Comparison of ENCODE assay signal across 11 mouse cellular contexts in the genomic region with DNA sequence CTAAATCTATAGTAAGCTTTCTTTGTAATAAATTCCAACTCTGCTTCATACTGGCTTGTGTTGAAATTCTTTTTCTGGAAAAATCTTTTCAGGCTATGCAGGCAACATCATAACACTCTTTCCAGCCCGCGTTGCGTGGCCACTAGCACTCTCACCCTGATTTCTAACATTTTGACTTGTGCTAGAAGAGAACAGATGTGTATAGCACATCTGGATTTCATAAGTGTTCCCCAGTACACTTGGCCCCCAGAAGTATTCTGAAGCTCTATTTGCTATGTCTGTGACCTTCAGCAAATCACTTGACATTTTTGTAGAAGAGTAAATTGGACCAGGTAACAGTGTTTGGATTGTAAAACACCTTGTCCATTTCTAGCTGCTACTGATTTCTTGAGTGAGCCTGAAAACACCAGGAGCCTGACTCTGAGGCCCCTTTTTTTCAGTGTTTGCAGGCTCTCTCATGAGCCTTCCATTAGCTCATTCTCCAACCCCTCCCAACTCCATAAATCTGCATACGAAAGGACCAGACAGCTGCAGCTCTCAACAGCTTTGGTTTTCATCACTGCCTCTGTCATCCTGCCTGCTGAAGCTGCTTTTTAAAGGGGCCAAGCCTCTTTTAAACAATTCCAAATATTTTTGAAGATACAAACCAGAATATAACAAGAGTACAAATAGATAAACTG.
DNase-seq lines count a peak whose midpoint lies in the region; ATAC-seq and TF ChIP-seq lines count a peak whose summit lies in the region.
"Had no signal": no experiment of that assay in that cellular context is flagged by ENCODE, and none has a peak within 500 bp of the region (broad histone marks: within the 10 kb centered on the region; RNA-seq: fewer than 3 reads in every experiment).

No protein-coding gene starts in this region.

- H3K36me3 ChIP-seq in forebrain, embryonic 11.5 days (ENCODE audit: control insufficient read depth, insufficient read depth, low read length): no peaks in the 10 kb centered on the region
- H3K36me3 ChIP-seq in forebrain, embryonic 10.5 days (replicated peaks): no peaks in the 10 kb centered on the region
- no peaks in the 10 kb centered on the region for H3K36me3 ChIP-seq in hindbrain, embryonic 16.5 days (ENCODE audit: control insufficient read depth, insufficient read depth, low read length)
- no peaks in the 10 kb centered on the region for H3K36me3 ChIP-seq in myocyte (ENCODE audit: control insufficient read depth, insufficient read depth)

- H3K27me3 ChIP-seq in forebrain, embryonic 11.5 days (ENCODE audit: control insufficient read depth, insufficient read depth, low read length): no peaks in the 10 kb centered on the region
- no peaks in the 10 kb centered on the region for H3K27me3 ChIP-seq in forebrain, embryonic 10.5 days (ENCODE audit: poor library complexity, severe bottlenecking)
- no peaks in the 10 kb centered on the region for H3K27me3 ChIP-seq in hindbrain, embryonic 16.5 days (replicated peaks; ENCODE audit: control insufficient read depth, insufficient read depth, low read length)
- no peaks in the 10 kb centered on the region for H3K27me3 ChIP-seq in myocyte (ENCODE audit: control insufficient read depth, insufficient read depth, insufficient read length)

- no peak for TF ChIP-seq POLR2A in brain, embryonic 14.5 days (IDR thresholded peaks at IDR 0.05; ENCODE audit: borderline replicate concordance, extremely low read depth, insufficient read depth, insufficient read length, poor library complexity, severe bottlenecking)
- TF ChIP-seq POLR2A in myocyte (IDR thresholded peaks at IDR 0.05; ENCODE audit: insufficient read length, low read depth): no peak

- no peak for TF ChIP-seq CTCF in brain, embryonic 14.5 days (IDR thresholded peaks at IDR 0.05; ENCODE audit: borderline replicate concordance, extremely low read depth, insufficient read depth, insufficient read length)

- H3K27ac ChIP-seq in forebrain, embryonic 11.5 days (ENCODE audit: low read depth, low read length): no peak overlapping the region
- no peak overlapping the region for H3K27ac ChIP-seq in forebrain, embryonic 10.5 days
- no peak overlapping the region for H3K27ac ChIP-seq in hindbrain, embryonic 16.5 days (ENCODE audit: low read depth, low read length)

- peak; percentile 85 for ATAC-seq in forebrain, embryonic 11.5 days (replicated peaks; ENCODE audit: low FRiP score)
- ATAC-seq in hindbrain, embryonic 16.5 days: peak; percentile 68; the same call in 1 of the 2 replicates
- ATAC-seq: inflammation-experienced regulatory T-cells, adult 6 months had no signal

- H3K79me2 ChIP-seq in myocyte (ENCODE audit: control insufficient read depth, insufficient read depth): no peaks in the 10 kb centered on the region

- H3K4me2 ChIP-seq in forebrain, embryonic 11.5 days (ENCODE audit: low read depth, low read length, severe bottlenecking): no peak overlapping the region
- no peak overlapping the region for H3K4me2 ChIP-seq in hindbrain, embryonic 16.5 days (ENCODE audit: low read length)
- no peak overlapping the region for H3K4me2 ChIP-seq in myocyte (ENCODE audit: low read depth)

- H3K9ac ChIP-seq in forebrain, embryonic 11.5 days (ENCODE audit: low read length): no peak overlapping the region
- no peak overlapping the region for H3K9ac ChIP-seq in hindbrain, embryonic 16.5 days (ENCODE audit: low read depth, low read length)

- no peak overlapping the region for H3ac ChIP-seq in myocyte (ENCODE audit: control insufficient read depth, insufficient read length)

- H3K4me3 ChIP-seq in forebrain, embryonic 11.5 days (ENCODE audit: low read depth, low read length): no peak overlapping the region
- no peak overlapping the region for H3K4me3 ChIP-seq in forebrain, embryonic 10.5 days
- no peak overlapping the region for H3K4me3 ChIP-seq in hindbrain, embryonic 16.5 days (ENCODE audit: low read length)
- no peak overlapping the region for H3K4me3 ChIP-seq in myocyte

- H3K4me1 ChIP-seq in forebrain, embryonic 11.5 days (replicated peaks; ENCODE audit: control insufficient read depth, insufficient read depth, low read length): no peaks in the 10 kb centered on the region
- H3K4me1 ChIP-seq in forebrain, embryonic 10.5 days: peaks cover 8% of the 10 kb centered on the region; the same call in 1 of the 2 replicates
- no peaks in the 10 kb centered on the region for H3K4me1 ChIP-seq in hindbrain, embryonic 16.5 days (ENCODE audit: control insufficient read depth, insufficient read depth, low read depth, low read length)

- WGBS in forebrain, embryonic 11.5 days: 65% methylated on average over 4 of the region's 4 CpGs
- 84% methylated on average over 4 of the region's 4 CpGs for WGBS in forebrain, embryonic 10.5 days
- WGBS in hindbrain, embryonic 16.5 days: 64% methylated on average over 4 of the region's 4 CpGs

- H3K9me3 ChIP-seq in forebrain, embryonic 11.5 days (ENCODE audit: control insufficient read depth, low read length): no peaks in the 10 kb centered on the region
- no peaks in the 10 kb centered on the region for H3K9me3 ChIP-seq in forebrain, embryonic 10.5 days
- H3K9me3 ChIP-seq in hindbrain, embryonic 16.5 days (ENCODE audit: control insufficient read depth, low read length): no peaks in the 10 kb centered on the region

- DNase-seq in forebrain, embryonic 11.5 days (ENCODE audit: low spot score): no peak
- DNase-seq in forebrain, embryonic 10.5 days (ENCODE audit: extremely low spot score, low spot score): no peak
- peak; percentile 93 for DNase-seq in brain, embryonic 14.5 days (ENCODE audit: low read depth)
- no peak for DNase-seq in lung, adult 18-20 months
- no peak for DNase-seq in cerebellum, postnatal 25 days
- DNase-seq in cerebellum, adult 8-10 months: no peak
- DNase-seq: cerebellum, postnatal 10 days; gastrocnemius, postnatal 14 days had no signal

TF ChIP-seq in myocyte, 11 proteins besides CTCF, POLR2A, EP300 and RAD21:
- TF ChIP-seq E2F4 (IDR thresholded peaks at IDR 0.05; ENCODE audit: insufficient read depth): no peak
- TF ChIP-seq POLR2AphosphoS2 (IDR thresholded peaks at IDR 0.05; ENCODE audit: insufficient read length, low read depth): no peak
- TF ChIP-seq USF1 (IDR thresholded peaks at IDR 0.05; ENCODE audit: low read depth): no peak
- TF ChIP-seq TCF12 (IDR thresholded peaks at IDR 0.05; ENCODE audit: insufficient read depth, poor library complexity, severe bottlenecking): peak; percentile 9
- TF ChIP-seq MYOG (IDR thresholded peaks at IDR 0.05; ENCODE audit: control insufficient read depth in 1 of 3, insufficient read depth in 1 of 3, insufficient read length in 2 of 3, low read depth in 2 of 3): peak in 1 of 3 experiments; percentile 25
- no peak for TF ChIP-seq SRF (IDR thresholded peaks at IDR 0.05; ENCODE audit: control insufficient read depth, insufficient read length, low read depth)
- TF ChIP-seq CEBPB (IDR thresholded peaks at IDR 0.05; ENCODE audit: insufficient read depth, poor library complexity, severe bottlenecking): no peak
- TF ChIP-seq REST (IDR thresholded peaks at IDR 0.05; ENCODE audit: insufficient read depth, insufficient read length): no peak
- no peak for TF ChIP-seq MAX (IDR thresholded peaks at IDR 0.05; ENCODE audit: low read depth)
- peak in 2 of 3 experiments; percentile 39 to 40 for TF ChIP-seq MYOD1 (IDR thresholded peaks at IDR 0.05; ENCODE audit: control insufficient read depth in 1 of 3, insufficient read length in 2 of 3, low read depth in 2 of 3)
- no peak for TF ChIP-seq TCF3 (IDR thresholded peaks at IDR 0.05; ENCODE audit: insufficient read length, low read depth)
